Mouse (Mus musculus) heart, embryonic 12.5 days (tissue): Measurements from ENCODE around the gene Nxf3. TPM values are rescaled to one million over a fixed set of nuclear protein-coding genes. Genes with fewer than 3 reads are reported as not detected.
"Not testable (repeated sequence)": the region's sequence is repeated elsewhere in the genome, so short reads cannot be mapped to it uniquely, and the experiment has no call there.

Experiments
- ATAC-seq: fragments of 200-750 bp; cut with Nextera tagmentation; 2 replicates; pipeline ENCODE4 v1.8.0; 2017; ENCODE audit warnings: moderate TSS enrichment, moderate library complexity; ENCODE audit not compliant: insufficient number of reproducible peaks, low FRiP score
- H3K27ac ChIP-seq: fragments of 300-500 bp; sonication (generic); 2 replicates; pipeline ENCODE4 v1.5.1; 2016; ENCODE audit warnings: mild to moderate bottlenecking, moderate library complexity; ENCODE audit not compliant: poor library complexity, severe bottlenecking
- H3K27me3 ChIP-seq: fragments of 300-500 bp; sonication (generic); replicated peaks from 2 replicates; pipeline ENCODE4 v1.6.1; 2016; ENCODE audit warnings: mild to moderate bottlenecking, moderate library complexity
- H3K36me3 ChIP-seq: fragments of 300-500 bp; sonication (generic); 2 replicates; pipeline ENCODE4 v1.6.1; 2016; ENCODE audit warnings: mild to moderate bottlenecking, moderate library complexity
- H3K4me1 ChIP-seq: fragments of 300-500 bp; sonication (generic); replicated peaks from 2 replicates; pipeline ENCODE4 v1.6.1; 2016; ENCODE audit warnings: mild to moderate bottlenecking
- H3K4me2 ChIP-seq: fragments of 300-500 bp; sonication (generic); 2 replicates; pipeline ENCODE4 v1.6.1; 2016; ENCODE audit warnings: mild to moderate bottlenecking, moderate library complexity
- H3K4me3 ChIP-seq: fragments of 300-500 bp; sonication (generic); 2 replicates; pipeline ENCODE4 v1.5.1; 2016; ENCODE audit warnings: mild to moderate bottlenecking
- H3K9ac ChIP-seq: fragments of 300-500 bp; sonication (generic); 2 replicates; pipeline ENCODE4 v1.6.1; 2016; ENCODE audit warnings: mild to moderate bottlenecking, moderate library complexity
- H3K9me3 ChIP-seq: fragments of 300-500 bp; sonication (generic); replicated peaks from 2 replicates; pipeline ENCODE4 v1.6.1; 2016; ENCODE audit warnings: mild to moderate bottlenecking, moderate library complexity
- WGBS: fragments of 180-500 bp; shearing (Covaris S2); methylation state at CpG from one replicate; pipeline ENCODE4 v1.1.7; 2016; 5-methylcytosine and 5-hydroxymethylcytosine counted together
- polyA plus RNA-seq: library from polyadenylated mRNA; unstranded; fragments of >200 nt; fragmentation: Nextera tagmentation; extraction: Ambion mirVana; gene quantifications from 2 replicates; pipeline ENCODE4 v1.2.1, GENCODE M21; 2016

Gene Nxf3
- polyA plus RNA-seq, 1 experiment from 2014 or later = 0.78 TPM

- not testable (repeated sequence) for H3K9ac ChIP-seq, H3K9me3 ChIP-seq, H3K36me3 ChIP-seq, H3K27ac ChIP-seq, H3K4me1 ChIP-seq, H3K27me3 ChIP-seq
- 25% methylated on average over 14 of the region's 48 CpGs for WGBS
- ATAC-seq = peak; percentile 25
- Histone ChIP-seq H3K4me2 (peak overlapping the region; percentile 68), H3K4me3 (peak overlapping the region; percentile 43)
Observed at GRCm38 (mm10) chrX:136067201-136067991, 17.7 kb downstream of the Nxf3 start.

DNA sequence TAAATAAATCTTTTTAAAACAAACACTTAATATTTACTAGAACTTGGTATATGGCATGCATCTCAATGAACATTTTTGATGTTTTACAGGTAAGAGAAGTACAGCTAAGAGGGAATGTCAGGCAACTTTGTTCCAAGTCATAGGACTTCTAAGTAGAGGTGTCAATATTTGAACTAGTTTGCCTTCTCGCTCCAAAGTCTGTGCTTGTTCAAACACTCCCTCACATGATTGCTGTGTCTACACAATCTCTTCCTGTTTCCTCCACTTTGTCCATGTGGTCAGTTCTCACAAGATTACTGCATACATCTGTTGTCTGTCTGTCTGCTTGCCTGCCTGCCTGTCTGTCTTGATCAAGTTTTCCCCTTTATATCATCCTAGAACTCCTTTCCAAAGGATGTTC, 24.4 kb downstream of the Nxf3 start:
- WGBS = 64% methylated on average over 1 of the region's 1 CpGs
- no peaks in the 10 kb centered on the region for H3K4me1 ChIP-seq
- no peaks in the 10 kb centered on the region for H3K36me3 ChIP-seq
- no peak overlapping the region for H3K4me2 ChIP-seq
- no peaks in the 10 kb centered on the region for H3K9me3 ChIP-seq
- no peak overlapping the region for H3K4me3 ChIP-seq
- no peak overlapping the region for H3K9ac ChIP-seq
- H3K27me3 ChIP-seq = no peaks in the 10 kb centered on the region
- H3K27ac ChIP-seq = no peak overlapping the region
- ATAC-seq = no peak

DNA sequence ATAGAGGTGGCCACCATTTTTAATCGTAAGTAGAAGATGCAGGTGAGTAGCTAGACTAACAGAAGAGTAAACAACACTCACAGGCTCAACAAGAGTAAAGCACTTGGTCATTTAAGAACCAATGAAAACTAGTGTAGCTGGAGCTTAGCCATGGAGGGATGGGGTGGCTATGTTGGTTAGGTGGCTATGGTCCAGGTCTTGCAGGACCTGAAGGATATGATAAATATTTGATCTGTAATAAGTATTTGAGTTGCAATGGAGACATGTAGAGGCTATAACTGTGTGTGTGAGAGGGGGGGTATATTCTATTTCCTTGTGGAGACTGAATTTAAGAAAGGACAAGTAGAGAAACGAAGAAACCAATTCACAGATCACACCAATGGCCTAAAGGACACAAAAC, 33.8 kb downstream of the Nxf3 start:
- Histone ChIP-seq H3K9me3 (no peaks in the 10 kb centered on the region), H3K36me3 (no peaks in the 10 kb centered on the region), H3K27me3 (no peaks in the 10 kb centered on the region), H3K4me3 (no peak overlapping the region), H3K4me2 (no peak overlapping the region), H3K27ac (no peak overlapping the region), H3K9ac (no peak overlapping the region), H3K4me1 (no peaks in the 10 kb centered on the region)
- ATAC-seq = no peak
- 65% methylated on average over 2 of the region's 2 CpGs for WGBS

DNA sequence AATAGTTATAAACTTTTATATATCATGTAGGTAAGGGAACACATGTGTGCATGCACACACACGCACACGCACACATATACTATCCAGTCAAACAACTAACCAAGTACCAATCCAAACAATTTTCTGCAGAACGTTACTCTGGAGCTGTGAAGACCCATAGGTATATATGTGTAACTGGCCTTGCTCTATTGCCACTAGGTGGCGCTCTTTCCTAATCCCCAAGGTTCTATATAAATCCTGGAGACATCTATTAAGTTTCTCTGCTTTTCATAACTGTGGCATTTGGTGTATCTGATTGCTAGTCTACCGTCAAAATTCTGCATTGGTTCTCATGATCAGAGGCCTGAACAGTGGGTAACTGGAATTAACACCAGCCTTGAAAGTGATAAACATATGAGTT, 37.5 kb downstream of the Nxf3 start:
- Histone ChIP-seq H3K36me3 (no peaks in the 10 kb centered on the region), H3K27ac (no peak overlapping the region), H3K9me3 (no peaks in the 10 kb centered on the region), H3K27me3 (no peaks in the 10 kb centered on the region), H3K9ac (no peak overlapping the region), H3K4me1 (no peaks in the 10 kb centered on the region), H3K4me3 (no peak overlapping the region), H3K4me2 (no peak overlapping the region)
- no peak for ATAC-seq
- 16% methylated on average over 5 of the region's 5 CpGs for WGBS

DNA sequence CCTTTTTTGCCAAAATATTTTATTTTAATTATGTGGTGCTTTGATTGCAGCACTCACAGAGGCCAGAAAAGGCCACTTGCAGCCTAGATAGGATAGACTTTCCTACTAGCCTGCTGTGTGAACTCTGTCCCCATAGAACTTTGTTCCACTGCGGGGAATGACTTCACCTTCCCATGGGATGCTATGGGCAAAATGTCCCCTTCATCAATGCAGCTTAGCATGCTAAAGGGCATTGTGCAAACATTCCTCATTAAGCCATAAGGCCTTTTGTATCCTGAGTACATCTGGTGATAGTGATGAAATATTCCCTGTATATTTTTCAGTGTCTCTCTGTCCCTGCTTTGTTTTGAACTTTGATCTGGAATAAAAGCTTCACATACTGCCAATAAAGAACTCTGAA, 41.3 kb downstream of the Nxf3 start:
- Histone ChIP-seq H3K27me3 (no peaks in the 10 kb centered on the region), H3K4me3 (no peak overlapping the region)

DNA sequence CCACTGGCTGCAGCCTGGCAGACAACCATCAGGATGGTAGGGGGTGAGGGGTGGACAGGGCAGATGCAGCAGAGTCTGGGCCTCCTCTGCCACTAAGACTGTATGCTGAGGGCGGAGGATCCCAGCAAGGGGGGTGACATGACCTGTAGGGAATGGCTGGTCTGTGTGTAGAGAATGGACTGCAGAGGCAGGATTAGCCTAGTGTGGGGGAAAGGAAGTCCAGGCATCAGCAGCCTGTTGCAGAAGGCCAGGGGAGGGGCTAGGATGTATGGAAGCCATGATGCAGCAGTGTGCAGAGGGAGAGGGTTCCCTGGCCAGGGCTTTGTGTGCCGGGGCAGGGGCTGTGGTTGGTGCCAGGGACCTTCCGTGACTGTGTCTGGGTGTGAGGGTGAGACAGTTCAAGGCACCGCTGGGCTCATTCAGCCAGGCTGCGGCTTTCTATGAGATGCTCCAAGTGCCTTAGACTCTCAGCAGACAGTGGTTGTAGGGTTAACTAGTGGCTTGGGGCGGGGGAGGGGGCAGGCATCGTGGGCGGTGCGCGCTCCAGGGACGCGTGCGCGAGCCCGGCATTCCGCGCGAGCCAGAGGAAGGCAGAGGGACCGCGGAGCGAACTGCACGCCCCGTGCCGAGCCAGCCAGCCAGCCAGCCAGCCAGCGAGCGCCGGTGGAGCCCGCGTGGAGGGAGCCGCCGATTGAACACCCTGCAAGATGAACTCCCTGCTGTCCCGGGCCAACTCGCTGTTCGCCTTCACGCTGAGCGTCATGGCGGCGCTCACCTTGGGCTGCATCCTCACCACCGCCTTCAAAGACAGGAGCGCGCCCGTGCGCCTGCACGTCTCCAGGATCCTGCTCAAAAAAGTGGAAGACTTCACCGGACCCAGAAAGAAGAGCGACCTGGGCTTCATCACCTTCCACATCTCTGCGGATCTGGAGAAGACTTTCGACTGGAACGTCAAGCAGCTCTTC, 52.0 kb downstream of the Nxf3 start, which contains the start of gene Arxes1:
Arxes1 (plus strand) TSS at position 569 of the 965 bp plus-strand sequence.
- 15% methylated on average over 11 of the region's 49 CpGs for WGBS
- not testable (repeated sequence) for H3K9me3 ChIP-seq, H3K4me1 ChIP-seq, H3K27me3 ChIP-seq, H3K36me3 ChIP-seq, H3K27ac ChIP-seq, H3K9ac ChIP-seq
- Histone ChIP-seq H3K4me3 (peak within 1 kb of the TSS; percentile 33), H3K4me2 (peak within 1 kb of the TSS; percentile 59)
- ATAC-seq = peak; percentile 89

More for the DNA sequence above, 41.3 kb downstream of the Nxf3 start:
- no peaks in the 10 kb centered on the region for H3K9me3 ChIP-seq
- H3K36me3 ChIP-seq = no peaks in the 10 kb centered on the region
- no peak overlapping the region for H3K27ac ChIP-seq
- no peak overlapping the region for H3K4me2 ChIP-seq
- 100% methylated on average over 1 of the region's 1 CpGs for WGBS
- no peaks in the 10 kb centered on the region for H3K4me1 ChIP-seq
- no peak for ATAC-seq
- H3K9ac ChIP-seq = no peak overlapping the region

DNA sequence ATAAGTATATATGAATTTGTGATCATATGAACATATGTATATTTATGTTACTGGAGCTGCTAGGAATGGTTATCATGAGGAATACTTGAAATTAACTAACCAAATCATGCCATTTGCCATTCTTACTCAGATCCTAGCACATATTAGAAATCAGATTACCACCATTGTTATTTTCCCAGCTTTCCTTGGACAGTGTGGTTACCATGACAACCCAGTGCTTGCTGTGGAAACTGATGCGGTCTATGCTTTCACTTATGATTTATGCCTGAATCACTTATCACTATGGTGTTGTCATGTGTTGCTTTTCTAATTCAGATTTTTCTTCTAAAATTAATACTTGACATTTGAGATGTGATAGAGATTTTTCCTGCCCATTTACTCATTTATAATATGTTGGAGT, 54.7 kb downstream of the Nxf3 start:
- Histone ChIP-seq H3K4me2 (no peak overlapping the region), H3K27ac (no peak overlapping the region)
- 62% methylated on average over 1 of the region's 1 CpGs for WGBS

More for the DNA sequence above, 54.7 kb downstream of the Nxf3 start:
- no peak overlapping the region for H3K9ac ChIP-seq
- no peaks in the 10 kb centered on the region for H3K36me3 ChIP-seq
- ATAC-seq = no peak
- no peak overlapping the region for H3K4me3 ChIP-seq
- H3K9me3 ChIP-seq = no peaks in the 10 kb centered on the region
- peaks cover 3% of the 10 kb centered on the region; the same call in 1 of the 2 replicates for H3K4me1 ChIP-seq
- no peaks in the 10 kb centered on the region for H3K27me3 ChIP-seq

Other genes with a start within 250 kb of the Nxf3 start
- gene Gprasp2, start 246.2 kb downstream of the Nxf3 start, polyA plus RNA-seq = 23.1 and 23.9 TPM in 2 replicates
- 87.1 and 89.7 TPM in 2 replicates for gene Arxes2, start 91.4 kb downstream of the Nxf3 start, polyA plus RNA-seq
- gene Arxes1, start 51.9 kb downstream of the Nxf3 start, polyA plus RNA-seq = 35.3 and 36.9 TPM in 2 replicates
- 44.0 and 50.0 TPM in 2 replicates for gene Bex2, start 17.0 kb downstream of the Nxf3 start, polyA plus RNA-seq
- 216 and 218 TPM in 2 replicates for gene Bex4, start 53.7 kb upstream of the Nxf3 start, polyA plus RNA-seq
- 265 and 277 TPM in 2 replicates for gene Tceal8, start 87.1 kb upstream of the Nxf3 start, polyA plus RNA-seq
- gene Tceal5, start 118.6 kb upstream of the Nxf3 start, polyA plus RNA-seq = 17.3 and 18.1 TPM in 2 replicates
- 9.2 and 10.6 TPM in 2 replicates for gene Tceal7, start 129.5 kb upstream of the Nxf3 start, polyA plus RNA-seq
- 208 and 215 TPM in 2 replicates for gene Bex1, start 130.3 kb upstream of the Nxf3 start, polyA plus RNA-seq
- gene Tceal9, start 159.8 kb upstream of the Nxf3 start, polyA plus RNA-seq = 543 and 559 TPM in 2 replicates
- 661 and 676 TPM in 2 replicates for gene Bex3, start 185.0 kb upstream of the Nxf3 start, polyA plus RNA-seq